Mouse (Mus musculus) cerebellum, adult 2 months (tissue): ENCODE measurements around the gene Tbc1d4.

ENCODE experiments used
- CTCF ChIP-seq: fragments of 200-500 bp; IDR thresholded peaks from 2 replicates; pipeline ENCODE4 v1.5.1; 2011; ENCODE audit warnings: low read depth, mild to moderate bottlenecking, control low read depth, low read length, moderate library complexity, borderline replicate concordance; ENCODE audit not compliant: insufficient read depth
- POLR2A ChIP-seq: fragments of 200-500 bp; IDR thresholded peaks from 2 replicates; pipeline ENCODE4 v1.6.1; 2011; ENCODE audit warnings: low read length, control low read depth, borderline replicate concordance; ENCODE audit not compliant: insufficient read depth

DNA sequence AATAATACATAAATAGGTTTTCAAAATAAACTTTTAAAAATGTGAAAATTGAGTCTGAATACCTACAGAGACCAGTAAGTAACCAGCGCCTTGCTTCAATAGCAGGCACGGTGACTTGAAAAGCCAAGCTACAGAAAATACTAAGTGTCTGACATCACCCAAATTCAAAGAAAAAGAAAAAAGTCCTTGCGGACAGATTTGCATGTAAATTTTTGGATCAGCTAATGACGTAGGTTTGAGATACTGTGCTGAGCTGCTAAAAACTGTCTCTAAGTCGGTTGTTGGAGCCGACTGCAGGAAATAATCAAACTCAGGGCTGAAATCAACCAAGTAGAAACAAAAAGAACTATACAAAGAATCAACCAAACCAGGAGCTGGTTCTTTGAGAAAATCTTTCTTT lies 107.1 kb downstream of the Tbc1d4 start:
- no peak for TF ChIP-seq CTCF
- TF ChIP-seq POLR2A: no peak
